Mouse (Mus musculus): ENCODE data around the gene Ak6. TPM values are rescaled to one million over a fixed set of nuclear protein-coding genes. Genes with fewer than 3 reads are reported as not detected.

The Ak6 gene
- polyA plus RNA-seq, 1 experiment, result 46.5 TPM

DNA sequence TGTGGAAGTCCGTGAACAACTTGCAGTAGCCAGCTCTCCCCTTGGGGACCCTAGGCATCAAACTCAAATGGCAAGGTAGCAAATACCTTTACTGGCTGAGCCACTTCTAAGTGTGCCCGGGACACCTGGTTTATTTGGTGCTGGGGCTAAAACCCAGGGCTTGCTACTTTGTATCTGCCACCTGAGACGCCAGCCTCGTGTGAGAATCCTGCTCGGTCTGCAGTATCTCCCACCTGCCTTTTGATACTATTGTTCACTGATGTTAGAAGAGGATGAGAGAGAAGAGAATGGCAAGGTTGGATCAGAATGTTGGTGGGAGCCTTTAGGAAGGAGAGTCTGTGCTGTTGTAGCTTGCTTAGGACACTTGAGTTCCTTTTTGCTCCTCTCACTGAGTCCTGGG lies 7.3 kb downstream of the Ak6 start:
- no peak for DNase-seq (ENCODE audit: low read depth, low spot score)
- WGBS, result 87% methylated on average over 5 of the region's 5 CpGs

GRCm38 (mm10) chr13:100659864-100660456 lies 9.2 kb downstream of the Ak6 start:
- DNase-seq (ENCODE audit: low read depth, low spot score), result peak; percentile 36
- WGBS, result 29% methylated on average over 4 of the region's 4 CpGs

- peak; percentile 25 for DNase-seq (ENCODE audit: low read depth, low spot score)
- WGBS, result under 1% methylated on average over 44 of the region's 44 CpGs
Observed at GRCm38 (mm10) chr13:100669291-100670022, 18.7 kb downstream of the Ak6 start, which contains the start of gene Ccdc125. Gene Ccdc125 (plus strand): TSS chr13:100669717.

GRCm38 (mm10) chr13:100670181-100670741 lies 19.5 kb downstream of the Ak6 start:
- 13% methylated on average over 9 of the region's 9 CpGs for WGBS
- DNase-seq (ENCODE audit: low read depth, low spot score), result peak; percentile 25

GRCm38 (mm10) chr13:100675936-100676635 lies 25.3 kb downstream of the Ak6 start:
- no peak for DNase-seq (ENCODE audit: low read depth, low spot score)

GRCm38 (mm10) chr13:100681615-100682014 lies 30.8 kb downstream of the Ak6 start:
- WGBS, result 90% methylated on average over 8 of the region's 8 CpGs
- DNase-seq (ENCODE audit: low read depth, low spot score), result no peak

More at GRCm38 (mm10) chr13:100675936-100676635, 25.3 kb downstream of the Ak6 start:
- 83% methylated on average over 15 of the region's 15 CpGs for WGBS

DNA sequence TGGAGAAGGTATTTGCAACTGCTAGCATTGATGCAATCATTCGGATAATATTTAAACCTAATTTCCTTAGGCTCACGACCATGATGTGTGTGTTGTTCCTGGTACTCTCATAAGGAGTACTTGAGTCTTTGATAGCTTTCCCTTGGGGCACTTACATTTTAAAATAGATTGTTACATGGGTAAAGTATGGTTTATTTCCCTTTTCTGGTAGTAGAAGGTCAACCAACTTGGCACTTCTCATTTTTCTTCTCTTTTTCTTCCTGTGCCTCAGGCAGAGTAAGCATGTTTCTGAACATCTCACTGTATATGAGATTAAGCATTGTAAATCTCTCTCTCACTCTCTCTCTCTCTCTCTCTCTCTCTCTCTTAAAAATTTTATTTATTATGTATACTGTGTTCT lies 32.1 kb downstream of the Ak6 start:
- 63% methylated on average over 2 of the region's 2 CpGs for WGBS
- no peak for DNase-seq (ENCODE audit: low read depth, low spot score)

- no peak for DNase-seq (ENCODE audit: low read depth, low spot score)
- WGBS, result 67% methylated on average over 2 of the region's 2 CpGs
Observed at GRCm38 (mm10) chr13:100684355-100684754, 33.6 kb downstream of the Ak6 start.

DNA sequence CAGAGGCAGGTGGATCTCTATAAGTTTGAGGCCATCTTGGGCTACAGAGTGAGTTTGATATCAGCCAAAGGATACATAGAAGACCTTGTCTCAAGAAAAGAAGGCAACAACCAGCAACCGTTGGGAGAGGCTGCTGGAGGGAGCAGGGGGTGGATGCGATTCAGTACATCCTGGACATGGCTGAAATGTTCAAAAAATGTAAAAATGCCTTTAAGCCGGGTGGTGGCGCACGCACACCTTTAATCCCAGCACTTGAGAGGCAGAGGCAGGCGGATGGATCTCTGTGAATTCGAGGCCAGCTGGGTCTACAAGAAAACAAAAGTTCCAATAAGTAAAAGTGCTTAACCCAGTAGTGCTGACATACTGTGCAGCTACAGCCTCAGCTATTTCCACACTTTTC lies 36.7 kb downstream of the Ak6 start:
- DNase-seq (ENCODE audit: low read depth, low spot score), result no peak
- 80% methylated on average over 7 of the region's 7 CpGs for WGBS

DNA sequence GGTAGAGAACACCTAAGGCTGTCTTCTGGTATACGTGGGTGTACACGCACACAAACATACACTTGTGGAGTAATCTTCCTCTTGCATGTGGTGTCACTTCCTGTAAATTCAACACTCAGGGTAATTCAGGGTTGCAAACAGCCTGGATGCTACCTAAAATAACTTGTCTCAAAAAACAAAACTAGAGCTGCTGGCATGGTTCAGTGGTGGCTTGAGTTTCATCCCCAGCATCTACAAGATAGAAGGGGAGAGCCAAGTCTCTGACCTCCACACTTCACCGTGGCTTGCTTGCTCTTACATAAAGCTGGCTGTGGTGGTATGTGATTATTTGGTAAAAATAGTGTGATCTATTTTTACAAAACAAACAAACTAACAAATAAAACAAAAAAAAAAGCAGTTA lies 46.8 kb downstream of the Ak6 start:
- 89% methylated on average over 3 of the region's 3 CpGs for WGBS

GRCm38 (mm10) chr13:100698866-100699265 lies 48.1 kb downstream of the Ak6 start:
- 92% methylated on average over 10 of the region's 10 CpGs for WGBS
- DNase-seq (ENCODE audit: low read depth, low spot score), result no peak

More for the DNA sequence above, 46.8 kb downstream of the Ak6 start:
- DNase-seq (ENCODE audit: low read depth, low spot score), result no peak

GRCm38 (mm10) chr13:100703468-100703867 lies 52.7 kb downstream of the Ak6 start:
- DNase-seq (ENCODE audit: low read depth, low spot score), result no peak
- WGBS, result 94% methylated on average over 2 of the region's 2 CpGs

DNA sequence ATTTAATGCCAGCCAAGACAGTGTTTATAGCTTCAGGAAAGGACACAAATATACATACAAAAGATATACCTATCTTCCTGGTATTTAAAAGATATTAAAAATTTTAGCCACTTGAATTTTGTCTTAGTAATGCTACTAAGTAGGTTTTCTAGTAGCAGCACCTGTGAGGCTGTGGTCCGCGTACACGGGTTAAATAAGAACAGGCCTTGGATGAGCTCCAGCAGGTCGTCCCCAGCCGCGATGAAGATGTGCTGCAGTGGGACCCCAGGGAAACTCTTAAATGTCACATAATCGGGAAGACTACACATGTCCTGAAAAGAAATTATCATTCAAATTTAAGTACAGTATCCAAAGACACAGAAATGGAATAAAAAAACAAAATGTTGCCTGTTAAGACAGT lies 55.4 kb downstream of the Ak6 start:
- 96% methylated on average over 7 of the region's 7 CpGs for WGBS
- DNase-seq (ENCODE audit: low read depth, low spot score), result no peak

DNA sequence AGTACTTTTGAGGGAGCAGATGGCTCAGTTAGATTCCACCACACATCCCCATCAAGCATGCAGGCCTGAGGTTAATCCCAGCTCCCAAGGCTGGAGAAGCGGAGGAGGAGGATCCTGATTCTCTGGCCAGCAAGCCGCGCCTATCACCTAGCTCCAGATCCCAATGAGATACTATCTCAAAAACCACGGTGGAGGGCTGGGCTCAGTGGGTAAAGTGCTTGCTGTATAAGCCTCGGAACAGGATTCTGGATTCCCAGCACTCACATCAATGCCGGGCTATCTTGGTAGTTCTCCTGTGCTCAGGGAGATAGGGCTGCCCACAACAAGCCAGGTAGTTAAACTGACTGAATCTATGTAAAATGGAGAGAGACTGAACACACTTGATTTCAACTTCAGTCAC lies 64.7 kb downstream of the Ak6 start:
- 92% methylated on average over 6 of the region's 6 CpGs for WGBS
- no peak for DNase-seq (ENCODE audit: low read depth, low spot score)

Other genes with a start within 250 kb of the Ak6 start
- 18.6 and 19.6 TPM in 2 replicates for gene Naip1, start 198.1 kb upstream of the Ak6 start, polyA plus RNA-seq (2012; rRNA removed)
- 15.4 and 21.1 TPM in 2 replicates for gene Gtf2h2, start 158.4 kb upstream of the Ak6 start, polyA plus RNA-seq (2012; rRNA removed)
- 31.6 and 48.4 TPM in 2 replicates for gene Ocln, start 98.3 kb upstream of the Ak6 start, polyA plus RNA-seq (2012; rRNA removed)
- gene Marveld2, start 34.0 kb upstream of the Ak6 start, polyA plus RNA-seq (2012; rRNA removed), result 22.9 and 25.8 TPM in 2 replicates
- 3.2 and 3.6 TPM in 2 replicates for gene Rad17, start 72 bp downstream of the Ak6 start, polyA plus RNA-seq (2012; rRNA removed)
- 1.4 and 1.9 TPM in 2 replicates for gene Taf9, start 600 bp downstream of the Ak6 start, polyA plus RNA-seq (2012; rRNA removed)
- gene Ccdc125, start 18.7 kb downstream of the Ak6 start, polyA plus RNA-seq (2012; rRNA removed), result 0.89 and 1.5 TPM in 2 replicates
- 12.5 and 13.9 TPM in 2 replicates for gene Cdk7, start 80.0 kb downstream of the Ak6 start, polyA plus RNA-seq (2012; rRNA removed)
- gene Mrps36, start 93.7 kb downstream of the Ak6 start, polyA plus RNA-seq (2012; rRNA removed), result 76.6 and 88.6 TPM in 2 replicates
- 1.8 and 2.4 TPM in 2 replicates for gene Cenph, start 124.9 kb downstream of the Ak6 start, polyA plus RNA-seq (2012; rRNA removed)
- 35.5 and 37.9 TPM in 2 replicates for gene Ccnb1, start 135.6 kb downstream of the Ak6 start, polyA plus RNA-seq (2012; rRNA removed)
- gene Slc30a5, start 182.4 kb downstream of the Ak6 start, polyA plus RNA-seq (2012; rRNA removed), result 38.8 and 49.6 TPM in 2 replicates

All from large intestine, adult 2 months (tissue).